Mouse (Mus musculus) skeletal muscle tissue, adult 2 months (tissue): ENCODE measurements around the gene Bud23.

ENCODE experiments used
- DNase-seq: peaks from one replicate; pipeline ENCODE4 v3.0.0-alpha.2; 2012; ENCODE audit warnings: low read depth, low spot score

The Bud23 gene

DNA sequence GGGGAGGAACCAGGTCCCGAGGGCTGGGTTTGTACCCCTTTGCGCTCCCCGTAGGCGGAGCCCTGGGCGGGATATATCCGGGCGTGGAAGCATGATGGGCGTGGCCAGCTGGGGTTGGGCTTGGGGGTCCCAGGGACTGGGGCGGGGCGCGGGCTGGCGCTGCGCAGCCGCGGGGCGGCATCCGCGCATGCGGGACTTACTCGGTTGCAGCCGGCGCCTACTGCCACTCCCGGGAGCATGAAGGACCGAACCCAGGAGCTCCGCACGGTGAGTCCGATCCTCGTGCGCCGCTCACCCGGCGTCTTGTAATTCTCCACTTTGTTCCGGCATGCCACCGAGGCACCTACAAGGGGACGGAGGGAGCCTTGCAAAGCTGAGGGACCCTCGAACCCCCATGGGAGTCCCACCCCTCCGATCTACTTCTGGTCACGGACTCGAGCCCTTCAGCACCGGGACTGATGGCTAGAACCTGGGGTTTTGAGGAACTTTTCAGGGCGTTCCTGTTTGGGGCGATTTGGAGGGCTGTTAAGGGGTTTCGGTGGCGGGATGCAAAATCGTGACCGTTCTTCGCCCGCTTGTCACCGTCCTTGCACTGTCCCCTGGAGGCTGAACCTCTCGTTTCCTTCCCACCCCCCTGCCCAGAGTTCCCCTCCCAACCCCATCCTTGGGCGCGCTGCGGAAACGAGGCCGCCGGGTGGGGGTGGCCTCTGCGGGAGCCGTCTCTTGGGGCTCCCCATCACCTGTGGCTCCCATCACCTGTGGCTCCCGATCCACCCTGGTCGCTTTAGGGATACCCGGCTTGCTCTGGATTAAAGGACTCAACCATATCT lies 41.2 kb downstream of the Bud23 start, which contains the start of gene Stx1a:
Stx1a (plus strand) TSS at position 139 of the 830 bp plus-strand sequence.
- peak; percentile 73 for DNase-seq

DNA sequence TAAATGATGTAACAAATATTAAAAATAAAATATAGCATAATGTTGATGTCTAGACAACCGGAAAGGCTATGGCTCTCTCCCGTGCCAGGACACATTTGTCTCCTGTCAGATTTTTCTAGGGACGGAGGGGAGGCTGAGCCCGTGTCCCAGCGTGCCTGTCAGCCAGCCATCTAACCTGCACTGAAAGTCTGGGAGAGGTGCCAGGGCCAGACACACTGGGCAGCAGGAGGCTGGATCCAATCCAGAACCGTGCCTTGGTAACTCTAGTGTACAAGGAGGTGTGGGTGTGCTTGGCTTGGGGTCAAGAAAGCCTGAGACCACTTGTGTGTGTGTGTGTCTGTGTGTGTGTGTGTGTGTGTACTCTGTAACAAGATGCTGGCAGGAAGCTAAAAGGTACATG lies 42.9 kb downstream of the Bud23 start:
- DNase-seq = no peak

GRCm38 (mm10) chr5:135016224-135016759 lies 48.5 kb downstream of the Bud23 start:
- DNase-seq = no peak

GRCm38 (mm10) chr5:135015497-135015896 lies 49.3 kb downstream of the Bud23 start:
- peak; percentile 74 for DNase-seq

GRCm38 (mm10) chr5:135012671-135013441 lies 51.9 kb downstream of the Bud23 start:
- peak; percentile 56 for DNase-seq

DNA sequence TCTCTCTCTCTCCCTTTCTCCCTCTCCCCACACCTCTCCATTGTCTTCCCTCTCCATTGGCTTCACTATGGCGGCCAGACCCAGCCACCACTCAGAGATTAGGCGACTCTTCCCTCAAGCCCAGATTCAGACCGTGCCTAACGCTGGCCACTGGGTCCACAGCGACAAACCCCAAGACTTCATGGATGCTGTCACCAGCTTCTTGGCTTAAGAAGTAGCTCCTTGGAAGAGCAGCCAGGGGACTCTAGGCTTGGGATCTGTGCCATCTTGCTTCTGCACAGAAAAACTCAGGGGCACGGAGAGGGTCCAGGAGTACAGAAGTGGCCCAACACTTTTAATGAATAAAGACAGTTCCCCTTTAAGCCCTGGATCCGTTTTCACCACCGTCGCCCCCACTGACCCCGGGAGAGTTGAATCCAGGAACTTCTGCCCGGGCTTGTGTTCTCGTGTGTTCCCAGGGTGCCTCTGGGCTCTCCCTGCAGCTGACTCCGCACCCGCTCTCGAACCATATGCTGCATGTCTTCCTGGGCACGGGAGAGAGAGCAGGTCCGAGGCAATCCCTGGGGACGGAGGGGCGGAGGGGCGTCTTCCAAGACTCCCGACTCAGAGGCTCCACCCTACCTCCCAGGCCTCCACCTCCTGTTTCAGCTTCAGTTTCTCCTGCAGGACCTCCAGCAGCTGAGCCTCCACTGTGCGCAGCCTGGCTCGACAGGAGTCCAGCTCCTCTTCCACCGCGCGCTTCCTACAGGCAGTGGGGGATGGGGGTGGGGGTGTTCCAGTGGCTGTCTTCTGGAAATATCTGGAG lies 52.7 kb downstream of the Bud23 start:
- DNase-seq = no peak

DNA sequence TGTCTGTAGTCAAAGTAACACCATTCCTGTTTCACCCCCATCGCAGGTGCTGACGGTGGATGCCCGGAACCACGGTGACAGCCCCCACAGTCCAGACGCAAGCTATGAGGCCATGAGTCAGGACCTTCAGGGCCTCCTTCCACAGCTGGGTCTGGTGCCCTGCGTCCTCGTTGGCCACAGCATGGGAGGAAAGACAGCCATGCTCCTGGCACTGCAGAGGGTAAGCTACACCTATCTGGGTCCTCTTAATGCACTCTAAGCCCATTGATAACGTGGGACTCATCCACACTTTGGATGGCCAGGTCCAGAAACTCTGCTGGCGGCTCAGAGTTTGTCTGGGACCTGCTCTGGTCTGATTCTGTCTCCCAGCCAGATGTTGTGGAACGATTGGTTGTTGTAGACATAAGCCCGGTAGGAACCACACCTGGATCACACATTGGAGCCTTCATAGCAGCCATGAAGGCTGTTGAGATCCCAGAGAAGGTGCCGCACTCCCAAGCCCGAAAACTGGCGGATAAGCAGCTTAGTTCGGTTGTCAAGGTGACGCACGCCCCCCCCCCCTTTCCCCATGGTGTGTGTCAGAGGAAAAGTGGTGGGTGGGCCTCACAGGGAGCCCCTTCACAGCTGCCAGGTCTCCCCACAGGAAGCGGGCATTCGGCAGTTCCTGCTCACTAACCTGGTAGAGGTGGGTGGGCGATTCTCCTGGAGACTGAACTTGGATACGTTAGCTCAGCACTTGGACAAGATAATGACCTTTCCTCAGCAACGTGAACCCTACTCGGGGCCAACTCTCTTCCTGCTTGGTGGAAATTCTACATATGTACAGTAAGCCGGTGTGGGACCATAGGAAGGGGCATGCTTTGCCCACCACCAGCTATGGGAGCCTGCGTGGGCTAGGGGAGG lies 53.7 kb downstream of the Bud23 start:
- no peak for DNase-seq

GRCm38 (mm10) chr5:135010320-135010709 lies 54.4 kb downstream of the Bud23 start:
- no peak for DNase-seq

- peak; percentile 80 for DNase-seq
These were observed 55.0 kb downstream of the Bud23 start for GRCm38 (mm10) chr5:135009590-135010319.

DNA sequence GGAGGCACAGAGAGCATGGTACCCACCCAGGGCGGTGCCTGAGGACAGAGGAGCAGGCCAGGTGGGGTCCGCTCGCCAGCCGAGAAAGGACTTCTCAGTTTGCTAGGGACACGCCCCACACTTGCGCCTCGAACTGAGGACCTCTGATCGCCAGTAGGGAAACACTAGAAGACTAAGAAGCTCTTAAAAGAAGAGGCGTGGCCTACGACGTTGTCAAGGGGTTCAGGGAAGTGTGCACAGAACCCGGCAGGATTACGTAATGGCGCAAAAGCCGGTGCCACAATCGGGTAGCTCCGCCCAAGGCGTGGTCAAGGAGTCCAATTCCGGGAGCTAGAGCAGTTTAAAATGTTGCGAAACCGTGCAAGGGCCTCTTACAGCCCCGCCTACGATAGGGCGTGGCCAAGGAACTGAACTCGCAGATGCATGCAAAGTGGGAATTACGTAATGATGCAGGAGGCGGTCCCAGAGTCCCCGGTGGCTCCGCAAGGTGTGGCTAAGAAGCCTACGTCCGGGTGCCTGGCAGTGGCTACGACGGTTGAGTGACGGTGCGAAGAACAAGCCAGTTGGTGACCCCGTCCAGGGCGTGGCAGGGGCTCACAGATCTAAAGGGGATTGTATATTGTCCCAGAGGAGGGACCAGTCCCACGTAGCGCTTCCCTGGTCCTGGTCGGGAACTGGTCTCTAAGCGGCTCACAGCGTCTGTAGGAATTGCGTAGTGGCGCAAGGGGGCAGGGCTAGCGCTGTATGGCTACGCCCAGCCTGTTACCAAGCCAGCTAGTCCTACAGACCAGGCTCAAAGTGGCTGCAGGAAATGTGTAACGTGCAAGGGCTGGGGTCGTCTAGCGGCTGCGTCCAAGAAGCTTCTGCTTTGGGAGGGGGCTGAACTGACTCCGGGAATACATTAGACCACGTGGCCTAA lies 55.8 kb downstream of the Bud23 start, which contains the start of gene Abhd11:
Abhd11 (plus strand) TSS at position 482 of the 919 bp plus-strand sequence.
- DNase-seq = peak; percentile 100

GRCm38 (mm10) chr5:135007802-135008571 lies 56.8 kb downstream of the Bud23 start:
- DNase-seq = no peak
